Mouse (Mus musculus): ENCODE measurements around the gene Idi1.

Idi1 gene

DNA sequence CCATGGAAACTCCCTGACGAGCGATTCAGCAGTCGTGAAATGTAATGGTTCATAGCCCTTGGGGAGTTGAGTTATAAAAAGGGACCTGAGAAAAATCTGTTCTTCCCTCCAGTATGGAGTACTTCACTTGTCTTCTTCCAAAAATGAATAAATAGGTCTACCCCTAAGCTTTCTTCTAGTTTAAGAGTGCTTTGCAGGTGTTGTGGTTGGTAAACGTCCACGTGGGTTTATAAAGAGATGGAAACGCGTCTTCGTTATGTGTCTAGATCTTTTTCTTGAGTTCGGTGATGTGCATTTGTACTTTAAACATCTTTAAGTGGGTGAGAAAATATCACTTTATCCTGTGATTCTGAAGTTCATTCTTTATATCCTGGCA is 872 bp downstream of the Idi1 start:
- WGBS, result 2% methylated on average over 9 of the region's 9 CpGs

DNA sequence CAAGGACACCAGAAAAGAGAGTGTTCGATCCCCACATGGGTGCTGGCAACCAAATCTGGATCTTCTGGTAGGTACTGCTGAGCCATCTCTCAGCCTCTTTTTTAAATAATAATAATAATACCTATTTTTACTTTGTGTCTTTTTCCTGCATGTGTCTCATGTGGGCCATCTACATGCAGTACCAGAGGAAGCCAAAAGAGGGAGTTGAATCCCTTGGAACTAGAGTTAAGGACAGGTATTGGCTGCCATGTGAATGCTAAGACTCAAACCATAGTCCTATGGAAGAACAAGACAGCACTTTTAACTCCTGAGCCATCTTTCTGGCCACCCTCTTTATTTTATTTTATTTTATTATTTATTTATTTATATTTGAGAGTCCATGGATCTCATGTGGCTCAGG is 3.3 kb downstream of the Idi1 start:
- WGBS, result 98% methylated on average over 1 of the region's 1 CpGs

DNA sequence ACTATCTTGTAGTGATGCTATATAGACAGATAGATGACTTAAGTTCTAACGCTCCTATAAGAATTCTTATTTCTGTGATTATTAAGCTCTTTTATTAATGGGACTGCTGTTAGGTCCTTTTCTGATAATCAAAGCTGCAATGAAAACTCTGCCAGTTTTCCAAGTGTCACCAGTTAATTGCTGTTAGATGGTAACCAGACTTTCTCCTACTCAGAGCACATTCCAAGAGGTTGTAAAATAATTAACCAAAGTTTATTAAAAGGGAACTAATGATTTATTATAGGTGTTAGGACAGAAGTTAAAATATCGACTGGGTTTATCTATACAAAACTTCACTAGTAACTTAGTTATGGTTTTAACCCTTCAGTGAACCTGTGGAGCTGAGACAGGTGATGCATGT is 20.7 kb downstream of the Idi1 start:
- WGBS, result 95% methylated on average over 2 of the region's 2 CpGs

DNA sequence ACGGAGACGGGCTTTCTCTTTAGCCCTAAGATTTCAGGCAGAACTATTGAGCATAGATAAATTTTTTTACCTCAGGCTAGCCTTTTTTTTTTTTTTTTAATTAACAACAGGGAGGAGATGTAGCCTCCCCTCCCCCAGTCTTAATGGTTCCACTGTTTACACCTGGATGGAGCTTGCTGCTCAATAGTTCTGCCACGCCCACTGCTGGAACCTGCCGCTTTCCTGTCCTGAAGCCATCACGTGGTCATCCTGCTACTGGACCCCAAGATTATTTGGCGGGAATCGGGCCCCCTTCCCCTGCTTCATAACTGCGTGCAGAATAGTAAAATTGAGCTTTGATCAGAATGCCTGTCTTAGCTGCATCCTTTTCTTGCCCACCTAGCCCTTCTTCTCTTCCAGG is 28.6 kb downstream of the Idi1 start:
- WGBS, result 90% methylated on average over 8 of the region's 8 CpGs

DNA sequence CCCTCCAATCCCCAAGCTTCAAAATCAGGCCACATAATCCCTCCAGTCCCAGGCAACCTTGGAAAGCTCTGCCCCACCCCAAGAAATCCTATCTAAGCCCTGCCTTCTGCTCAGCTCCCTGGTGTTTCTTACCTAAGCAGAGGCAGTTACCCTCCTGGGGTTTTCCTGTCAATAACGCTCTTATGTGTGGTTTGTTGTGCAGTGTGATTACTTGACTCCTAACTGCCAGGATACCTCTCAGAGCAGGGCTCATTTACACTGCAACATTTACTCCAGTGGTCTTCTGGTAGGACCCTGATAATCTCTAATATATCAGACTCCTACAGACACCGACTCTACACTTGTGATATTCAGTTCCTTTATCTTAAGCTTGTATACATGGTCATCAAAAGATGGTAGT is 48.2 kb downstream of the Idi1 start:
- WGBS, result 77% methylated on average over 2 of the region's 2 CpGs

DNA sequence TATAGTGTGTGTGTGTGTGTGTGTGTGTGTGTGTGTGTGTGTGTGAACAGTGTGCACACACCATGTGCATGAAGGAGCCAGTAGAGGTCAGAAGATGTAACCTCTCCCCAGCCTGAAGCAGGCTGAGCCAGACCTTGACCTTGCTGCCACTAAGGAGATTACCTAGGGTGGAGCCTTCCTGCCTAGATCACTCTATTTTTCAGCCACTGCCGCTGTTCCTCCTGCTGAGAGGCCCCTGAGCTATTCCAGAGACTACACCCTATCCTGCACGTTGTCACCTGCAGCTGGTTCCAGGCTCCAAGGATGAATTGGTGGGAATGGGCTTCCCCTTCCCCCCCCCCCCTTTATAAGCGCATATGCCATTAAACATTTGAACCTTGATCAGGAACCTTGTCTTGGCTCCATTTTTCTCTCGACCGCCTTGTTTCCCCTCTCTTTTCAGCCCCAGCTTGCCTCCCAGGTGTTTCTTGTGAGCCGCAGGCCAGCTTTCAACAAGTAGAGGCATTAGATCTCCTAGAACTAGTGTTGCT is 52.4 kb downstream of the Idi1 start:
- WGBS, result 88% methylated on average over 6 of the region's 6 CpGs

DNA sequence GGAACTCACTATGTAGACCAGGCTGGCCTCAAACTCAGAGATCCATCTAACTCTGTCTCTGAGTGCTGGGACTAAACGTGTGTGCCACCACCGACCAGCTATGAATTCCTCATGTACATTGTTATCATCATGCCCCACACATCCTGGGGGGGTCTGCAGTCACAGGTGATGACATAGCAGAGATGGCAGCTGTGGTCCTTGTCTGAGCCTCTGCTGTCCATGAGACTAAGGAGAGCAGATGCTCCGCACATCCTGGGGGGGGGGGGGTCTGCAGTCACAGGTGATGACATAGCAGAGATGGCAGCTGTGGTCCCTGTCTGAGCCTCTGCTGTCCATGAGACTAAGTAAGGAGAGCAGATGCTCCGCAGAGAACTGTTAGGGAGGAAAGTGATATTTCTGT is 55.8 kb downstream of the Idi1 start:
- WGBS, result 82% methylated on average over 4 of the region's 4 CpGs

DNA sequence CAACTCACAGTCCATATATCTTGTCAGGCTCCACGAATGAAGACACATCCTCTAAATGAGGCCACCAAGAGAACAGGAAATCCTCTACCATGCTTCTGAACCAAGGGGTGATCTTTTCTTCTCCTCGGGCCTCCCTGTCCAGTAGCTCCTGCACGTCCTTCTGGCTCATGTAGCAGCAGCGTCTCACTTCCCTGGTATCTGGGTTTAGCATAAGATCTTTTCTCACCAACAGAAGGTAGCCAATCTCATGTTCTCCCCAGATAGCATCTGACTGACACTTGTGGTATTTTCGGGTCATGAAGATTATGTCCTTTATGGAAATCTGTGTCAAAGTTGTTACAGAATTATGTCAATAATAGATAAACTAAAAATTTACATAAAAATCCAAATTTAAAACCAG is 56.4 kb downstream of the Idi1 start:
- 67% methylated on average over 1 of the region's 5 CpGs for WGBS

Data from cerebral cortex, adult 2 months (tissue).